Mouse (Mus musculus) spleen, adult 2 months (tissue): Measurements from ENCODE around the gene Slc12a1. TPM values are rescaled to one million over a fixed set of nuclear protein-coding genes. Genes with fewer than 3 reads are reported as not detected.
A peak's percentile ranks its signal among the peaks of the same experiment; 100 is the strongest.
"Not testable (repeated sequence)": the region's sequence is repeated elsewhere in the genome, so short reads cannot be mapped to it uniquely, and the experiment has no call there.

Experiments used
- DNase-seq, 2 experiments: peaks; one replicate each; pipeline versions ENCODE4 v3.0.0 to v3.0.0-alpha.2; 2012 to 2021; ENCODE audit warnings: low spot score in 2 of 2, low read depth in 1 of 2
- H3K27ac ChIP-seq: fragments of 200-500 bp; 2 replicates; pipeline ENCODE4 v1.5.1; 2012; ENCODE audit warnings: low read length, inconsistent platforms; ENCODE audit not compliant: insufficient read depth
- H3K27me3 ChIP-seq: fragments of 200-500 bp; 2 replicates; pipeline ENCODE4 v1.6.1; 2012; ENCODE audit warnings: mild to moderate bottlenecking, moderate library complexity, low read length, inconsistent platforms; ENCODE audit not compliant: control insufficient read depth, insufficient read depth
- H3K36me3 ChIP-seq: fragments of 200-500 bp; 2 replicates; pipeline ENCODE4 v1.6.1; 2012; ENCODE audit warnings: mild to moderate bottlenecking, low read length, inconsistent platforms; ENCODE audit not compliant: control insufficient read depth, insufficient read depth
- H3K4me1 ChIP-seq: fragments of 200-500 bp; 2 replicates; pipeline ENCODE4 v1.6.1; 2011; ENCODE audit warnings: inconsistent platforms; ENCODE audit not compliant: control insufficient read depth, insufficient read depth, insufficient read length
- H3K4me3 ChIP-seq: fragments of 200-500 bp; 2 replicates; pipeline ENCODE4 v1.5.1; 2011; ENCODE audit warnings: mild to moderate bottlenecking, inconsistent platforms; ENCODE audit not compliant: insufficient read depth, insufficient read length; ENCODE audit errors: extremely low read depth
- CTCF ChIP-seq: fragments of 200-500 bp; IDR thresholded peaks from 2 replicates; pipeline ENCODE4 v1.5.1; 2011; ENCODE audit warnings: mild to moderate bottlenecking, inconsistent platforms; ENCODE audit not compliant: insufficient read depth, insufficient read length, insufficient replicate concordance; ENCODE audit errors: extremely low read depth
- POLR2A ChIP-seq: fragments of 200-500 bp; IDR thresholded peaks from 2 replicates; pipeline ENCODE4 v1.6.1; 2011; ENCODE audit warnings: low read depth, low read length, inconsistent platforms
- WGBS: fragments of 180-500 bp; shearing (Covaris S2); methylation state at CpG from one replicate; pipeline ENCODE4 v1.1.7; 2018; 5-methylcytosine and 5-hydroxymethylcytosine counted together
- polyA plus RNA-seq: library from polyadenylated mRNA; depleted of rRNA; stranded (reverse); fragments of >200 nt; gene quantifications from 2 replicates; pipeline ENCODE4 v1.2.3, GENCODE M21; 2012; rRNA removed

The Slc12a1 gene
- 0.02 TPM in 1 of 2 replicates, not detected in the other for polyA plus RNA-seq

GRCm38 (mm10) chr2:125152388-125152787 lies at the start of gene Slc12a1:
TSS of gene Slc12a1 (plus strand) at chr2:125152505.
- WGBS, result 90% methylated on average over 6 of the region's 6 CpGs
- Histone ChIP-seq H3K27ac (no peak within 1 kb of the TSS), H3K4me3 (no peak within 1 kb of the TSS)

DNA sequence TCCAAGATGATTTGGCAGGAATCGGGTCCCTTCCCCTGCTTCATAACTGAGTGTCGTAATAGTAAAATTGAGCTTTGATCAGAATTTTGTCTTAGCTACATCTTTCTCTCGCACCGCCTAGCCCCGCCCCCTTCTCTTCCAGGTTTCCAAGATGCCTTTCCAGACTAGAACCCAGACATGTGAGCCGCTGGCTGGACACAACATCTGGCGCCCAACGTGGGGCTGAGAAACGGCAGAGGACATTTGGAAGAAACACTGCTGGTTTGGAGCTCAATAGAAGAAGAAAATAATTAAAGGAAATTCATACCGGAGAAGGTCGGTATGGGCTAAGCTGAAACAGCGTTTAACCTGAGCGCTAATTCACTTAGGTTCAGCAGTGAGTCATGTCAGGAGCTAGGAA lies 47.8 kb upstream of the Slc12a1 start:
- not testable (repeated sequence) for H3K4me3 ChIP-seq, H3K27me3 ChIP-seq, H3K27ac ChIP-seq, H3K36me3 ChIP-seq, DNase-seq, H3K4me1 ChIP-seq
- 99% methylated on average over 13 of the region's 13 CpGs for WGBS

More at GRCm38 (mm10) chr2:125152388-125152787, at the start of gene Slc12a1:
- Histone ChIP-seq H3K4me1 (no peaks in the 10 kb centered on the region), H3K36me3 (no peaks in the 10 kb centered on the region), H3K27me3 (no peaks in the 10 kb centered on the region)
- no peak for TF ChIP-seq CTCF
- TF ChIP-seq POLR2A, result no peak
- DNase-seq, result no peak

DNA sequence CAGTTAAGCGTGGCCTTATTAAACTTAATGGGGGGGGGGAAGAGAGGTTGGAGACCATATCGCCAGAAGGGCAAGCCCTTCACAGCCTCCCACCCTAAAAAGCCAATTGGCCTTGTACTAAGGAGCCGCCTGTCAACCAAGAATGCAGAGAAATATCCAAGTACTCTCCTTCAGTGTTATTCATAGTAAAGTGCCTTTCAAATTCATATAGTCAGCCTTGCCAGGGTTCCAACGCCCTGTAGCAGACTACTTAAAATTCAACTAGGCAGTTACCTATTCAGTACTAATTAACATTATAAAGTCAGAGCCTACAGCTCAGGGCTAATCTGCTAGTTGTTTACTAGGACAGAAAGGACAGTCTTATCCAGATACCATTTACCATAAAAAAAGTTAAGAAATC lies 45.8 kb upstream of the Slc12a1 start:
- H3K4me3 ChIP-seq, H3K4me1 ChIP-seq, H3K36me3 ChIP-seq, H3K27ac ChIP-seq, DNase-seq, H3K27me3 ChIP-seq: not testable (repeated sequence)
- WGBS, result 96% methylated on average over 4 of the region's 4 CpGs

GRCm38 (mm10) chr2:125119381-125120110 lies 32.8 kb upstream of the Slc12a1 start:
- no peak for DNase-seq
- no peaks in the 10 kb centered on the region; the same call in 1 of the 2 replicates for H3K4me1 ChIP-seq
- no peaks in the 10 kb centered on the region for H3K36me3 ChIP-seq
- WGBS, result 91% methylated on average over 6 of the region's 6 CpGs
- no peak overlapping the region for H3K4me3 ChIP-seq
- TF ChIP-seq POLR2A (no peak), CTCF (no peak)
- no peak overlapping the region for H3K27ac ChIP-seq
- no peaks in the 10 kb centered on the region for H3K27me3 ChIP-seq

DNA sequence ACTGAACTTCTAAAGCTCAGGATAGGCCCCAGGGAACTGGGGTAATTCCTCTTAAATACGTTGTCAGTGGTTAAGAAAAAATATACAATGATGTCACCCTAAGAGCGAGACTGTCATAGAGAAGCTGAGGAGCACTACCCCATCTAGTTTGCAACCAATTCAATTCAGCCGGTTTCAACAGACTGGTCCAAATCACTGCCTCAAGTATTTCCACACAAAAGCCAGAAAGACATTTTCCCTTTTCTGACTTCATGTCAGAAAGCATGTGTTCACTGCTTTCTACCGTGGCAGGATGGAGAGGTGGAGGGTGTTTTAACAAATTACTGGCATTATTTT lies 30.0 kb upstream of the Slc12a1 start:
- no peak for DNase-seq
- TF ChIP-seq CTCF (no peak), POLR2A (no peak)
- H3K27ac ChIP-seq, result no peak overlapping the region

DNA sequence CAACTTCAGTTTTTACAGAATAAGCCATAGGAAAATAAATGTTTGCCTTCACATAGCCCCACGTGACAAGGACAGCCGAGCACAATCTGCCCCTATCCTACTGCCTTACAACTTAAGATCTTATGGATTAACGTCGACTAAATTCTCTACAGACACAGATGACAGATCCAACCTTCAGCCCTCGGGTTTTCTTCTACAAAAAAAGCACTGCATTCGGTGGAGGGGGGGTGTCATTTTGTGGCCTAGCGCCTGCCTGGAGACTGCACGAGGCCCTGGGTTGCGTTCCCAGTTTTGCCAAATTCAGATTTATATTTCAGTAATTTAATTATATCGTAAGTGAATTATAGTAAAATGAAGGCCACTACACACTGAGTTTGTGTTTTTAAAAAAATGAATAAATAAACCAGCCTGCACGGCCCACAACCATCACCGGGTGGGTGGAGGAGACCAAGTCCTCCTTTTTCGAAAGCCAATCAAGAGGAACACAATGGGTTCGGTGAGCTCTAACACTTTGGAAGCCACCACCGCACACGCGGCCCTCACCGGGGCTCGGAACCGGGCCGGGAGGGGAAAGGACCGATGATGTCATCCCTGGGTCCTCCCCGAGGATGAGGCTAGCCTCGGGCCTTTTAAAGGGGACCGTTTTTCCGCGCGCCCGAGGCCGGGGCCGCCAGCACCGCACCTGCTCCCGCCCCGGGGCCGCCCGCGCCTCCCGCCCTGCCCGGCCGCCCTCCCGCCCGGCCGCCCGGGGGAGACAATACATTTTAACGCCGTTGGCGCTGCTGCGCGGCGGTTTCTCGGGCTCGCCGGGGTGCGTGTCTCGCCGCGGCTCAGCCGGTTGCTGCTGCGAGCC lies 29.5 kb upstream of the Slc12a1 start:
- TF ChIP-seq POLR2A, result no peak
- no peak for TF ChIP-seq CTCF
- Histone ChIP-seq H3K4me3 (peak overlapping the region; percentile 70), H3K4me1 (no peaks in the 10 kb centered on the region; the same call in 1 of the 2 replicates), H3K27me3 (no peaks in the 10 kb centered on the region), H3K27ac (peak overlapping the region; percentile 38; the same call in 1 of the 2 replicates), H3K36me3 (no peaks in the 10 kb centered on the region)
- 2% methylated on average over 56 of the region's 59 CpGs for WGBS
- peak; percentile 7 to 27 for DNase-seq

More for the DNA sequence above, 30.0 kb upstream of the Slc12a1 start:
- 33% methylated on average over 4 of the region's 4 CpGs for WGBS
- H3K4me3 ChIP-seq, result no peak overlapping the region
- no peaks in the 10 kb centered on the region for H3K27me3 ChIP-seq
- no peaks in the 10 kb centered on the region; the same call in 1 of the 2 replicates for H3K4me1 ChIP-seq
- no peaks in the 10 kb centered on the region for H3K36me3 ChIP-seq

- Histone ChIP-seq H3K4me3 (peak within 1 kb of the TSS; percentile 70), H3K27ac (peak within 1 kb of the TSS; percentile 38; the same call in 1 of the 2 replicates), H3K36me3 (no peaks in the 10 kb centered on the region), H3K27me3 (no peaks in the 10 kb centered on the region), H3K4me1 (no peaks in the 10 kb centered on the region; the same call in 1 of the 2 replicates)
- TF ChIP-seq POLR2A (no peak), CTCF (no peak)
- DNase-seq, result peak; percentile 63 to 79
- WGBS, result 1% methylated on average over 47 of the region's 48 CpGs
Observed at GRCm38 (mm10) chr2:125123477-125123852, 28.8 kb upstream of the Slc12a1 start, which contains the start of gene Myef2. TSS of gene Myef2 (minus strand) at chr2:125123661.
